12 mouse cellular contexts compared by ENCODE assay signal in the genomic region with DNA sequence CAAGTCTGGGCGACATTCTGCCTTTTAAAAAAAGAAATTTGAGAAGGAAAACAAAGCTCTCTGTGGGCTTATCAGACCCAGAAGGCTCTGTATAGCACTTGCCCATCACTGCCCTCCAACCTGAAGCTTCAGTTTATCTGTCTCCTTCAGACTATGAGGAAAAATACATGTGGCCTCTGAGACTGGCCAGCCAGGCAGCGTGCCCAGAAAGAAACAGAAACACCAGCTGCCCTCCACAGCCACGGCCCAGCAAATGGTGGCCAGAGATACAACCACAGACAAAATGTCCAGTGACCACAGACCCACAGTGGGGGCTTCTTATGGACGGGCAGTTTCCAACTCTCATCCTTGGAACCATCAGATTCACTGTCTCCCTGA. TPM values are rescaled to one million over a fixed set of nuclear protein-coding genes. Genes with fewer than 3 reads are reported as not detected.
DNase-seq lines count a peak whose midpoint lies in the region; ATAC-seq and TF ChIP-seq lines count a peak whose summit lies in the region.
"Had no signal": no experiment of that assay in that cellular context is flagged by ENCODE, and none has a peak within 500 bp of the region (broad histone marks: within the 10 kb centered on the region; RNA-seq: fewer than 3 reads in every experiment).

No protein-coding gene starts in this region.

- 81% methylated on average over 4 of the region's 4 CpGs for WGBS in stomach, embryonic 15.5 days
- whole genome bisulfite sequencing in stomach, postnatal 0 days: 78% methylated on average over 4 of the region's 4 CpGs
- WGBS in bone marrow, adult 2 months: 15% methylated on average over 4 of the region's 4 CpGs
- WGBS in liver, embryonic 14.5 days (ENCODE audit: insufficient replicate concordance): 12% methylated on average over 4 of the region's 4 CpGs

- H3K9ac ChIP-seq in stomach, embryonic 15.5 days: no peak overlapping the region
- no peak overlapping the region for H3K9ac ChIP-seq in stomach, postnatal 0 days (ENCODE audit: low read length)
- peak overlapping the region; percentile 35 for H3K9ac ChIP-seq in liver, embryonic 14.5 days (replicated peaks)
- H3K9ac ChIP-seq: forebrain, embryonic 13.5 days; heart, embryonic 13.5 days; hindbrain, embryonic 12.5 days had no signal

- no peak for TF ChIP-seq EP300 in stomach, postnatal 0 days (optimal IDR thresholded peaks at IDR 0.05)
- peak; percentile 66 for TF ChIP-seq EP300 in liver, embryonic 14.5 days (IDR thresholded peaks at IDR 0.05; ENCODE audit: low read depth)

- H3K4me3 ChIP-seq in stomach, embryonic 15.5 days (replicated peaks): no peak overlapping the region
- no peak overlapping the region for H3K4me3 ChIP-seq in stomach, postnatal 0 days (ENCODE audit: low read depth, low read length)
- H3K4me3 ChIP-seq in bone marrow, adult 2 months (replicated peaks; ENCODE audit: control insufficient read depth, low read depth, low read length): peak overlapping the region; percentile 3
- peak overlapping the region; percentile 35 to 81 for H3K4me3 ChIP-seq in liver, embryonic 14.5 days (ENCODE audit: insufficient read depth in 1 of 2, low read depth in 2 of 2, low read length in 2 of 2)
- no peak overlapping the region for H3K4me3 ChIP-seq in layer of hippocampus, adult 2 months
- H3K4me3 ChIP-seq: forebrain, embryonic 13.5 days; heart, embryonic 13.5 days; hindbrain, embryonic 12.5 days had no signal

- 0 out of 2 replicates have a peak overlapping the region, but pooled peaks have one; percentile 96 for H3K4me2 ChIP-seq in stomach, embryonic 15.5 days
- no peak overlapping the region for H3K4me2 ChIP-seq in stomach, postnatal 0 days (replicated peaks; ENCODE audit: low read depth)
- H3K4me2 ChIP-seq in liver, embryonic 14.5 days (ENCODE audit: low read depth): peak overlapping the region; percentile 99
- H3K4me2 ChIP-seq: forebrain, embryonic 13.5 days; hindbrain, embryonic 12.5 days had no signal

- H3K27me3 ChIP-seq in stomach, embryonic 15.5 days (replicated peaks): no peaks in the 10 kb centered on the region
- H3K27me3 ChIP-seq in stomach, postnatal 0 days (ENCODE audit: control insufficient read depth, insufficient read depth, low read length): no peaks in the 10 kb centered on the region
- no peaks in the 10 kb centered on the region for H3K27me3 ChIP-seq in liver, embryonic 14.5 days (ENCODE audit: control insufficient read depth, insufficient read depth, low read length)

- ATAC-seq in stomach, embryonic 15.5 days (ENCODE audit: insufficient read depth, low FRiP score, low read depth): no peak
- no peak for ATAC-seq in stomach, postnatal 0 days (ENCODE audit: low FRiP score, low TSS enrichment)
- ATAC-seq in liver, embryonic 14.5 days (ENCODE audit: insufficient read depth): peak; percentile 44; the same call in 1 of the 2 replicates
- ATAC-seq: forebrain, embryonic 13.5 days had no signal

- 0 out of 2 replicates have a peak overlapping the region, but pooled peaks have one; percentile 0 for H3K27ac ChIP-seq in stomach, embryonic 15.5 days
- no peak overlapping the region for H3K27ac ChIP-seq in stomach, postnatal 0 days (replicated peaks)
- H3K27ac ChIP-seq in bone marrow, adult 2 months (ENCODE audit: control insufficient read depth, insufficient read depth, low read depth, low read length, poor library complexity): peak overlapping the region; percentile 83
- peak overlapping the region; percentile 74 for H3K27ac ChIP-seq in liver, embryonic 14.5 days
- H3K27ac ChIP-seq in layer of hippocampus, adult 2 months: no peak overlapping the region
- H3K27ac ChIP-seq: forebrain, embryonic 13.5 days; heart, embryonic 13.5 days; hindbrain, embryonic 12.5 days had no signal

- 0 out of 2 replicates have a peak, but pooled peaks cover 11% of the 10 kb centered on the region for H3K4me1 ChIP-seq in stomach, embryonic 15.5 days
- H3K4me1 ChIP-seq in stomach, postnatal 0 days (replicated peaks; ENCODE audit: control insufficient read depth, insufficient read depth): no peaks in the 10 kb centered on the region
- H3K4me1 ChIP-seq in bone marrow, adult 2 months (ENCODE audit: control insufficient read depth, insufficient read depth, low read length): peaks cover 11% of the 10 kb centered on the region
- H3K4me1 ChIP-seq in liver, embryonic 14.5 days (replicated peaks; ENCODE audit: control insufficient read depth in 2 of 2, insufficient read depth in 2 of 2, low read length in 1 of 2): peaks cover 38 to 55% of the 10 kb centered on the region in 2 experiments

- DNase-seq in stomach, postnatal 0 days (ENCODE audit: low spot score): no peak
- DNase-seq in liver, embryonic 14.5 days (ENCODE audit: low read depth in 3 of 3, low spot score in 3 of 3): peak in 1 of 3 experiments; percentile 45
- DNase-seq in spleen, postnatal 4 days (ENCODE audit: low spot score in 2 of 2): peak; percentile 53 to 74
- no peak for DNase-seq in heart, adult 8-10 months (ENCODE audit: low spot score)
- no peak for DNase-seq in layer of hippocampus, adult 2 months (ENCODE audit: low spot score in 2 of 2)
- DNase-seq in cerebellum, adult 18-20 months: no peak
- DNase-seq: cerebellum, adult 2 months had no signal

- 0 out of 2 replicates have a peak, but pooled peaks have one; percentile 29 for TF ChIP-seq POLR2A in bone marrow, adult 2 months (IDR thresholded peaks at IDR 0.05; ENCODE audit: borderline replicate concordance, control insufficient read depth, low read depth, low read length)

- TF ChIP-seq CTCF in stomach, postnatal 0 days (IDR thresholded peaks at IDR 0.05; ENCODE audit: low read depth): no peak
- TF ChIP-seq CTCF in bone marrow, adult 2 months (IDR thresholded peaks at IDR 0.05; ENCODE audit: control insufficient read depth, insufficient read depth, low read length): no peak
- TF ChIP-seq CTCF in liver, embryonic 14.5 days (IDR thresholded peaks at IDR 0.05; ENCODE audit: low read depth): no peak
- no peak for TF ChIP-seq CTCF in layer of hippocampus, adult 2 months (conservative IDR thresholded peaks at IDR 0.05)

- H3K9me3 ChIP-seq in stomach, embryonic 15.5 days: no peaks in the 10 kb centered on the region
- no peaks in the 10 kb centered on the region for H3K9me3 ChIP-seq in stomach, postnatal 0 days (ENCODE audit: control insufficient read depth, low read length)
- H3K9me3 ChIP-seq in liver, embryonic 14.5 days (ENCODE audit: control insufficient read depth, low read length): no peaks in the 10 kb centered on the region
- H3K9me3 ChIP-seq: forebrain, embryonic 13.5 days; heart, embryonic 13.5 days; hindbrain, embryonic 12.5 days had no signal

- no peaks in the 10 kb centered on the region for H3K36me3 ChIP-seq in stomach, embryonic 15.5 days
- H3K36me3 ChIP-seq in stomach, postnatal 0 days (ENCODE audit: control insufficient read depth, insufficient read depth, low read length): no peaks in the 10 kb centered on the region
- no peaks in the 10 kb centered on the region for H3K36me3 ChIP-seq in liver, embryonic 14.5 days (replicated peaks; ENCODE audit: control insufficient read depth, insufficient read depth, low read depth)
- H3K36me3 ChIP-seq: heart, embryonic 13.5 days; hindbrain, embryonic 12.5 days had no signal

RNA-seq across cellular contexts. Expression of a gene that starts 2.1 kb away (rescaled TPM):
- polyA plus RNA-seq in stomach, embryonic 15.5 days (2015; fragmentation: Nextera tagmentation; extraction: Ambion mirVana): 19.6 and 21.5 TPM in 2 replicates
- 21.6 and 21.8 TPM in 2 replicates for polyA plus RNA-seq in stomach, postnatal 0 days (2015; fragmentation: Nextera tagmentation; extraction: Ambion mirVana)
- 11.4 and 20.4 TPM in 2 replicates for polyA plus RNA-seq in bone marrow, adult 2 months (2011; ENCODE audit: insufficient read depth, insufficient read length, low replicate concordance, missing spikeins)
- polyA plus RNA-seq in liver, embryonic 14.5 days (2012; rRNA removed): 14.5 and 16.2 TPM in 2 replicates
- 25.6 and 26.1 TPM in 2 replicates for polyA plus RNA-seq in liver, embryonic 14.5 days (2014; fragmentation: Nextera tagmentation; extraction: Ambion mirVana)
- 1 to 10 TPM in 2 of 4 experiments, under 1 TPM in 2; 0.81 to 1.7 (median 0.95) TPM for total RNA-seq in heart, adult 8-10 months (2022)
- 10 to 100 TPM; 15.3 to 15.5 TPM for total RNA-seq in layer of hippocampus, adult 2 months (2021)

Comparison
In these comparisons a context has a peak if more than half of its experiments do, and no peak if none do; other contexts are left out.
1. H3K27ac ChIP-seq: peak in stomach, embryonic 15.5 days (single experiment), bone marrow, adult 2 months (single experiment) and liver, embryonic 14.5 days (single experiment); none in stomach, postnatal 0 days (single experiment) and layer of hippocampus, adult 2 months (single experiment).
2. H3K4me3 ChIP-seq: peak in bone marrow, adult 2 months (single experiment) and liver, embryonic 14.5 days (2 of 2); none in stomach, embryonic 15.5 days (single experiment), stomach, postnatal 0 days (single experiment) and layer of hippocampus, adult 2 months (single experiment).
3. DNase-seq: peak in spleen, postnatal 4 days (2 of 2); none in stomach, postnatal 0 days (single experiment), heart, adult 8-10 months (single experiment), layer of hippocampus, adult 2 months (0 of 2) and cerebellum, adult 18-20 months (0 of 2).